Mouse (Mus musculus): ENCODE measurements around the gene Dock9. TPM values are rescaled to one million over a fixed set of nuclear protein-coding genes. Genes with fewer than 3 reads are reported as not detected.

Dock9 gene
- total RNA-seq, 2 experiments from 2014 or later: 8.6 to 12.9 TPM

GRCm38 (mm10) chr14:121493712-121494111, 303.9 kb downstream of the Dock9 start:
- ATAC-seq (replicated peaks; ENCODE audit: poor library complexity, severe bottlenecking): no peak

DNA sequence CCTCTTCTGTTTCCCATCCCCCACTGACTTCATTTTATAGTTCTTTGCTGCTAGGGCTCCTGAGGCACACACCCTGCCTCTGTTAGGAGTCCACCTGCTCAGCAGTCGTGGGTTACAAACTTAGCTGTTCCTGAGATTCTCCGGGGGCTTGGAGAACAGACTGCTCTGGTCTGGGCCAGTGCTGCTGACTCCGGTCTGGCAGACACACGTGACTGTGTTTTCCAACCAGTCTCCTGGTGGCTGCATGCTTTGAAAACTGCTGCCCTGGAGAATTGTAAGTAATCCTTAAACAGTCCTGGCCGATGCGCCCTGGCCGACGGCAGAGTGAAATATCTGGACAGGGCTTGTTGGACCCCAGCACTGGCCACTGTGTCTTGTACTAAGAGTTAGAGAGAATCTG, 305.3 kb downstream of the Dock9 start:
- ATAC-seq (replicated peaks; ENCODE audit: poor library complexity, severe bottlenecking): no peak

Other genes starting within 250 kb of the Dock9 start
- 23.6 and 30.1 TPM in 2 replicates for gene Ubac2, start 80.8 kb upstream of the Dock9 start, total RNA-seq (2014; fragmentation: Nextera tagmentation)
- gene Ubac2, start 80.8 kb upstream of the Dock9 start, total RNA-seq (2017): 28.3 and 34.1 TPM in 2 replicates
- gene Gpr18, start 117.9 kb upstream of the Dock9 start, total RNA-seq (2014; fragmentation: Nextera tagmentation): 0.60 and 3.1 TPM in 2 replicates
- gene Gpr18, start 117.9 kb upstream of the Dock9 start, total RNA-seq (2017): 0.43 TPM in 1 of 2 replicates, not detected in the other
- 3.2 and 3.3 TPM in 2 replicates for gene Gpr183, start 167.4 kb upstream of the Dock9 start, total RNA-seq (2014; fragmentation: Nextera tagmentation)
- 3.4 and 3.7 TPM in 2 replicates for gene Gpr183, start 167.4 kb upstream of the Dock9 start, total RNA-seq (2017)
- not detected in 2 replicates for gene Timm8a2, start 236.8 kb upstream of the Dock9 start, total RNA-seq (2014; fragmentation: Nextera tagmentation)
- gene Timm8a2, start 236.8 kb upstream of the Dock9 start, total RNA-seq (2017): not detected in 2 replicates